Mouse (Mus musculus): Measurements from ENCODE around the gene Gm4744. TPM values are rescaled to one million over a fixed set of nuclear protein-coding genes. Genes with fewer than 3 reads are reported as not detected.
"Not testable (repeated sequence)": the region's sequence is repeated elsewhere in the genome, so short reads cannot be mapped to it uniquely, and the experiment has no call there.

Gm4744 gene
- not detected for total RNA-seq (2021)

DNA sequence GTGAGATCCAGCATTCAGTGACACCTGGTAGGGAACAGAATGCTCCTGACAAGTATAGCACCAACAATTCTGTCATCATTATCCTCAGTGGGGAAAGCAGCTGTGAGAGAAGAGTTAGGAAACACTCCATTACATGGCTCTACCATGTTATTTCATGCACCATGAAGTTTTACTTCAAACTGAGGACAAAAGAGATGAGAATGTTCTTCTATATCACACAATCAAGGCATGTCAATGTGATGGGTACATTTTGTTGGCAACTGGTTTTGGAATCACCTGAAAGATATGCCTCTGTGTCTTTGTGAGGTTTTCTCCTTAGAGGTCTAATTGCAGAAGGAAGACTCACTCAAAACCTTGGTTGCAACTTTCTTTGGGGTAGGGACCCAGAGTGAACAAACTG lies at the start of gene Gm4744:
TSS of gene Gm4744 (minus strand) at position 101 of the 400 bp plus-strand sequence.
- DNase-seq (ENCODE audit: low spot score in 2 of 2) = no peak
- intact Hi-C loops (cut with DNase I) = no loop called here

DNA sequence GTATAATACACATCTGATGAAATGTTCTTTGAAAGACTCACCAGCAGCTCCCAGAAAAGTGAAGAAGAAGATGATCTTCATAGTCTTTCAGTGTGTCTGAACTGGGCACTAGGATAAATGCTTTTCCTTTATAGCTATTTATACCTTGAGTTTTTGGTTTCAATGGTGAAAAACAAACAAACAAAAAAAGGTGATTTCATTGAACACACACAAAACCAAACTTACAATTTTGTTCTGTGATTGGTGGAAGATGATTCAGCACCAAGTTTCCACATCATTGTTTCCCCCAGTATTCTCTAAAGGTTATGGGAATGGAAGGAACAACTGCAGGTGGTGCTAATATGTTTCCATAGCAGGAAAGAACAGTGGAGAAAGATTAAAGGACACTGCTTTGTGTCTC lies 47.7 kb upstream of the Gm4744 start, which contains the start of gene Gm2663:
TSS of gene Gm2663 (minus strand) at position 101 of the 400 bp plus-strand sequence.
- intact Hi-C loops (cut with DNase I); DNase-seq (ENCODE audit: low spot score in 2 of 2): not testable (repeated sequence)

DNA sequence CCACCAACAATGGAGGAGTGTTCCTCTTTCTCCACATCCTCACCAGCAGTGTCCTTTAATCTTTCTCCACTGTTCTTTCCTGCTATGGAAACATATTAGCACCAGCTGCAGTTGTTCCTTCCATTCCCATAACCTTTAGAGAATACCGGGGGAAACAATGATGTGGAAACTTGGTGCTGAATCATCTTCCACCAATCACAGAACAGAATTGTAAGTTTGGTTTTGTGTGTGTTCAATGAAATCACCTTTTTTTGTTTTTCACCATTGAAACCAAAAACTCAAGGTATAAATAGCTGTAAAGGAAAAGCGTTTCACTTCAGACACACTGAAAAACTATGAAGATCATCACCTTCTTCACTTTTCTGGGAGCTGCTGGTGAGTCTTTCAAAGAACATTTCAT lies 12.8 kb upstream of the Gm4744 start, which contains the start of gene 1810009J06Rik:
TSS of gene 1810009J06Rik (plus strand) at position 301 of the 400 bp plus-strand sequence.
- intact Hi-C loops (cut with DNase I) = not testable (repeated sequence)

DNA sequence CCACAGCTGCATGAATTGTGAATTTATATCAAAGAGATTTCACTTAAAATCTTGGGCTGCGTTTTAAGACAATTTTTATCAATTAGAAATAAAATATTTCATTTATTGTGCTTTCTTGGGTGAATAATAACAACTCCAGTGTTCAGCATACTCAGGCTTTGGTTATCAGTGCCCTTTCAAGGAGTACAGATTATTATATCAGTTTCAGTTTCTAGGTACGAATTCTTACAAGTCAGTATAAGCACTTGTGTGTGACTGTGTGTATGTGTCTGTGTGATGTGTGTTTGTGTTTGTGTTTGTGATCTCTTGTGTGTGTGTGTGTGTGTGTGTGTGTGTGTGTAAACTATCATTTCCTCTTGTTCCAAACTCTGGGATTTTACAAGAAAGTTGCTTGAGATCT lies 2.0 kb upstream of the Gm4744 start:
- intact Hi-C loops (cut with DNase I) = no loop called here
- DNase-seq (ENCODE audit: low spot score in 2 of 2) = no peak

More for the DNA sequence above, 12.8 kb upstream of the Gm4744 start, which contains the start of gene 1810009J06Rik:
- not testable (repeated sequence) for DNase-seq (ENCODE audit: low spot score in 2 of 2)

DNA sequence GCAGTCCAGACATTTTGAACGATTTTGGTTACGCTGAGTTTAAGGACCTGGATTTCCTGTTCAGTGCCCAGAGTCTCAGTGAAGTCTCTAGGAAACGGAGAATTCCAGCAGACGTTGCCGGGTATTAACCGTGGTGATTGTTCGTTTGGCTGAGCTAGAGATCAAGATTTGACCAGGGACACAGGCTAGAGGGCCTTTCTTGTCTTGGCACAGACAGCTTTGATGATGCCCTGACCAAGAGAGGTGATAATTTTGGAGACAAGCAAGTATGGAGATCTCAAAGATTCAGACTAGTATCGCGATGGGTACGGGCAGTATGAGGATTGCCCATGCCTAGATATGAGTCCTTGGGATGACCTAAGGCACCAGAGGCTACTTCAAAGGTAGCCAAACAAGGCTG lies 11.2 kb downstream of the Gm4744 start, which contains the start of gene 1700074P13Rik:
TSS of gene 1700074P13Rik (minus strand) at position 101 of the 400 bp plus-strand sequence.
- intact Hi-C loops (cut with DNase I) = no loop called here
- DNase-seq (ENCODE audit: low spot score in 2 of 2) = no peak

DNA sequence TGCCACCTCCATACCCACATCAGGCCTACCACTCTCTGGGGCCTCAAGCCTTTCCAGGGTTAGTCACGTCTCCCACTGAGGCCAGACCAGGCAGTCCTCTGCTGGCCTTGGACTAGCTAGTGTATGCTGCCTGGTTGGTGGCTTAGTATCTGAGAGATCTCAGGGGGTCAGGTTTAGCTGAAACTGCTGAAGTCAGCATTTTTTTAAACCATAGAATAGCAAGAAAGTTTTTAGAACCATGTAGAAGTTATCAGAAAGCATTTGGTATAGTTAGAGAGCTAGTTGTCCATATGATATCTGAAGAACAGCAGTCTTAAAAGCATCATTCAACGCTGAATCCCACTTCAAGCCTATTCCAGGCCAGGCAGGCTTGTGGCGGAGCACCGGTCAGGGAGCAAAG lies 31.7 kb downstream of the Gm4744 start:
- intact Hi-C loops (cut with DNase I) = no loop called here
- no peak for DNase-seq (ENCODE audit: low spot score in 2 of 2)

DNA sequence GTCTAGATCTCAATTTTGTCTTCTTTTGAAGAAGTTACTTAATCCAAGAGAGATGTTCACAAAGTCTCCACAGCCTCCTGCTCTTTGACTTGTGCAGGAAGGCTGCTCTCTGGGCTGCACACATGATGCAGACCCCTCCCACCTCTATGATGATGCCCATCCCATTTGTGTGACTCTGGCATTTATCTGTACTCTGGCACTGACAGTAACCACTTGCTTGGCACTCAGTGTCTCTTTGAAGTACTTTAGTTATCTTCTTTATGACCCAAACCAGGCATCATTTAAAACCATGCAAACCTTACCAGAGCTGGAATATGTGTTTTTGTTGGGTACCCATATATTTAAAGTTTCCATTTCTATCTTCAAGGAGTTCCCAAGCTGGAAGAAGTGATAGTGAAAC lies 51.4 kb downstream of the Gm4744 start, which contains the start of gene Prss58:
TSS of gene Prss58 (minus strand) at position 101 of the 400 bp plus-strand sequence.
- intact Hi-C loops (cut with DNase I) = no loop called here
- DNase-seq (ENCODE audit: low spot score in 2 of 2) = no peak

Other genes starting within 250 kb of the Gm4744 start
- gene Moxd2, start 64.4 kb downstream of the Gm4744 start, total RNA-seq (2021) = not detected
- gene Prss58, start 51.5 kb downstream of the Gm4744 start, total RNA-seq (2021) = not detected
- gene 1700074P13Rik, start 11.3 kb downstream of the Gm4744 start, total RNA-seq (2021) = not detected
- gene 1810009J06Rik, start 12.9 kb upstream of the Gm4744 start, total RNA-seq (2021) = not detected
- not detected for gene Gm2663, start 47.6 kb upstream of the Gm4744 start, total RNA-seq (2021)
- gene 2210010C04Rik, start 83.6 kb upstream of the Gm4744 start, total RNA-seq (2021) = not detected

Data from left cerebral cortex, postnatal 25 days (tissue).